Mouse (Mus musculus): ENCODE measurements around the gene Sppl3. TPM values are rescaled to one million over a fixed set of nuclear protein-coding genes. Genes with fewer than 3 reads are reported as not detected.

Sppl3 gene
- 10 to 100 TPM; 20.1 to 20.8 TPM for total RNA-seq (2021)
- long read RNA-seq, experiment 1, transcript Sppl3-201 (11 exons, 3,204 nt): major isoform, 90 of 99 reads
- long read RNA-seq, experiment 1, partial matches to known transcripts: 0 of 99 reads
- long read RNA-seq, experiment 1, other reads (novel, unspliced or antisense): 9 of 99 reads
- long read RNA-seq, experiment 2, transcript Sppl3-201 (11 exons, 3,204 nt): major isoform, 66 of 81 reads
- long read RNA-seq, experiment 2, partial matches to known transcripts: 4 of 81 reads
- long read RNA-seq, experiment 2, other reads (novel, unspliced or antisense): 11 of 81 reads

- Histone ChIP-seq H3K4me3 (peak within 1 kb of the TSS; percentile 98), H3K27ac (peak within 1 kb of the TSS; percentile 96)
- TF ChIP-seq CTCF (IDR thresholded peaks at IDR 0.05): peak; percentile 11; the same call in 1 of the 2 replicates
- peak; percentile 97 for DNase-seq
- intact Hi-C loops (cut with DNase I): loop anchor here (5.0 kb wide), 1 partner anchor 37 kb away; no protein-coding TSS in a partner anchor
These were observed at the start of gene Sppl3 for GRCm38 (mm10) chr5:115010577-115011216. Sppl3 (plus strand) TSS chr5:115011137.

- Histone ChIP-seq H3K27ac (no peak overlapping the region), H3K4me3 (no peak overlapping the region)
- DNase-seq: no peak
- no peak for TF ChIP-seq CTCF (IDR thresholded peaks at IDR 0.05)
- intact Hi-C loops (cut with DNase I): no loop called here
These were observed 49.2 kb upstream of the Sppl3 start for GRCm38 (mm10) chr5:114961590-114962360.

- peak overlapping the region; percentile 50 for H3K4me3 ChIP-seq
- peak overlapping the region; percentile 79 for H3K27ac ChIP-seq
- intact Hi-C loops (cut with DNase I): no loop called here
- peak; percentile 9; the same call in 1 of the 2 replicates for TF ChIP-seq CTCF (IDR thresholded peaks at IDR 0.05)
- peak; percentile 44 for DNase-seq
These were observed 46.5 kb upstream of the Sppl3 start for GRCm38 (mm10) chr5:114964315-114964966.

- no peak for TF ChIP-seq CTCF (IDR thresholded peaks at IDR 0.05)
- intact Hi-C loops (cut with DNase I): no loop called here
- DNase-seq: no peak
- no peak overlapping the region for H3K4me3 ChIP-seq
- peak overlapping the region; percentile 38; the same call in 1 of the 2 replicates for H3K27ac ChIP-seq
These were observed 45.7 kb upstream of the Sppl3 start for GRCm38 (mm10) chr5:114964967-114965898.

- intact Hi-C loops (cut with DNase I): no loop called here
- TF ChIP-seq CTCF (IDR thresholded peaks at IDR 0.05): no peak
- no peak for DNase-seq
- no peak overlapping the region for H3K4me3 ChIP-seq
- H3K27ac ChIP-seq: no peak overlapping the region
These were observed 43.2 kb upstream of the Sppl3 start for GRCm38 (mm10) chr5:114967523-114968268.

- no peak for DNase-seq
- no peak for TF ChIP-seq CTCF (IDR thresholded peaks at IDR 0.05)
- Histone ChIP-seq H3K27ac (no peak overlapping the region), H3K4me3 (no peak overlapping the region)
- intact Hi-C loops (cut with DNase I): no loop called here
These were observed 42.3 kb upstream of the Sppl3 start for GRCm38 (mm10) chr5:114968651-114969050.

GRCm38 (mm10) chr5:114969064-114969463 lies 41.9 kb upstream of the Sppl3 start:
- intact Hi-C loops (cut with DNase I): no loop called here
- TF ChIP-seq CTCF (IDR thresholded peaks at IDR 0.05): no peak
- no peak overlapping the region for H3K27ac ChIP-seq
- no peak for DNase-seq
- H3K4me3 ChIP-seq: no peak overlapping the region

- intact Hi-C loops (cut with DNase I): no loop called here
- H3K4me3 ChIP-seq: no peak overlapping the region
- no peak overlapping the region for H3K27ac ChIP-seq
- no peak for DNase-seq
- TF ChIP-seq CTCF (IDR thresholded peaks at IDR 0.05): no peak
These were observed 41.2 kb upstream of the Sppl3 start for GRCm38 (mm10) chr5:114969609-114970215.

GRCm38 (mm10) chr5:114970824-114971227 lies 40.1 kb upstream of the Sppl3 start, which contains the start of gene Hnf1a:
Hnf1a (minus strand) TSS chr5:114971094.
- no peak for TF ChIP-seq CTCF (IDR thresholded peaks at IDR 0.05)
- no peak for DNase-seq
- Histone ChIP-seq H3K4me3 (no peak within 1 kb of the TSS), H3K27ac (no peak within 1 kb of the TSS)
- intact Hi-C loops (cut with DNase I): no loop called here

- intact Hi-C loops (cut with DNase I): no loop called here
- no peak overlapping the region for H3K4me3 ChIP-seq
- no peak overlapping the region for H3K27ac ChIP-seq
- DNase-seq: no peak
- TF ChIP-seq CTCF (IDR thresholded peaks at IDR 0.05): no peak
These were observed 38.7 kb upstream of the Sppl3 start for GRCm38 (mm10) chr5:114972201-114972600.
